Mouse (Mus musculus): ENCODE data around the gene Mtcl1. TPM values are rescaled to one million over a fixed set of nuclear protein-coding genes. Genes with fewer than 3 reads are reported as not detected.

The Mtcl1 gene
- polyA plus RNA-seq, 1 experiment from 2014 or later, result 10.4 TPM

DNA sequence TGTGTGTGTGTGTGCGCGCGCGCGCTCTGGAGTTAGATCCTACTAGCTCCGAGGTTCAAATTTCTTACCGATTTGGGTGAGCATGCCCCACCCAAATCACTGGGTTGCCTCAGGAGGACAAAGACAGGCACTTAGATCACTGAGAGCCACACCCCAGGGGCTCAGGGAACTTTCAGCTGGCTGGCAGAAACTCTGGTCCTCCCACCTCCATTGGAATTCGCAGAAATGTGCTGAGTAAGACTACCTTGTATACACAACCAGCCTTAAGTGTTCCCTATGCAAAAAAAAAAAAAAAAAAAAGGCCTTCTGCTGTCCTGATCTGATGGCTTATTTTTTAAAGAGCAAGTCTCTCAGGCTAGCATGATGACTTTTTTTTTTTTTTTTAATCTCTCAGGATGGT is 30.1 kb downstream of the Mtcl1 start:
- no peak for ATAC-seq (ENCODE audit: borderline replicate concordance, extremely low read depth, low FRiP score, low TSS enrichment)
- Histone ChIP-seq H3K4me2 (no peak overlapping the region), H3K9ac (no peak overlapping the region), H3K27me3 (no peaks in the 10 kb centered on the region), H3K4me3 (no peak overlapping the region), H3K27ac (peak overlapping the region; percentile 25; the same call in 1 of the 2 replicates), H3K4me1 (peaks cover 34% of the 10 kb centered on the region), H3K36me3 (peaks cover 9% of the 10 kb centered on the region; the same call in 1 of the 2 replicates), H3K9me3 (no peaks in the 10 kb centered on the region)
- WGBS, result 48% methylated on average over 8 of the region's 8 CpGs

- H3K4me1 ChIP-seq, result peaks cover 35% of the 10 kb centered on the region
- H3K4me2 ChIP-seq, result no peak overlapping the region
- no peak overlapping the region for H3K4me3 ChIP-seq
- WGBS, result 27% methylated on average over 4 of the region's 4 CpGs
- H3K9ac ChIP-seq, result no peak overlapping the region
- H3K36me3 ChIP-seq, result no peaks in the 10 kb centered on the region
- no peaks in the 10 kb centered on the region for H3K9me3 ChIP-seq
- 0 out of 2 replicates have a peak overlapping the region, but pooled peaks have one; percentile 25 for H3K27ac ChIP-seq
- ATAC-seq (ENCODE audit: borderline replicate concordance, extremely low read depth, low FRiP score, low TSS enrichment), result no peak
- no peaks in the 10 kb centered on the region for H3K27me3 ChIP-seq
Measured at GRCm38 (mm10) chr17:66417748-66418147, 31.8 kb downstream of the Mtcl1 start.

GRCm38 (mm10) chr17:66417329-66417728 is 32.2 kb downstream of the Mtcl1 start:
- no peaks in the 10 kb centered on the region for H3K27me3 ChIP-seq
- peaks cover 39% of the 10 kb centered on the region for H3K4me1 ChIP-seq
- no peaks in the 10 kb centered on the region for H3K36me3 ChIP-seq
- no peaks in the 10 kb centered on the region for H3K9me3 ChIP-seq
- no peak overlapping the region for H3K9ac ChIP-seq
- 44% methylated on average over 5 of the region's 5 CpGs for whole genome bisulfite sequencing
- 0 out of 2 replicates have a peak overlapping the region, but pooled peaks have one; percentile 25 for H3K27ac ChIP-seq
- peak overlapping the region; percentile 16; the same call in 1 of the 2 replicates for H3K4me3 ChIP-seq
- no peak for ATAC-seq (ENCODE audit: borderline replicate concordance, extremely low read depth, low FRiP score, low TSS enrichment)
- H3K4me2 ChIP-seq, result peak overlapping the region; percentile 41

DNA sequence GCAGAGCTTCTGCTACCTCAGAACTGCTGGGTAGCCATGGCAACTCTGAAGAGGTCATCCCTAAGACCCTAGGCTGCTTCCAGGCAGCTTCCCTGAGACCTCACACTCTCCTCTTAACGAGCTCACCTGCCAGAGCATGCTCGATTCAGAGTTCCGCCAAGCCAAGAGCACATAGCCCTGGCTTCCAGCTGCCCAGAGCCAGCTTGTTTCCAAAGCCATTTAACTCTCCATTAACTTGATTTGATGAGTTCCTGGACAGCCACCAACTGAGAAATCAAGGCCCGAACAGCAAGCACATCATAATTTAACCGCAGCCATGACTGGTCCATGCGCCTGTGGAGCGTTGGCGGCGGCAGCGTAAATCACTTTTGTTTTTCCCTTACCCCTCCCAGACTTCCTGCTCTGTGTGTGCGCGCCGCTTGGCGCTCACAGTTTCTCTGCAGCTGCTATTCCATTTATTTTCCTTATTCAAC is 32.7 kb downstream of the Mtcl1 start:
- WGBS, result 13% methylated on average over 14 of the region's 14 CpGs
- Histone ChIP-seq H3K9ac (no peak overlapping the region), H3K36me3 (no peaks in the 10 kb centered on the region), H3K27me3 (no peaks in the 10 kb centered on the region), H3K4me3 (peak overlapping the region; percentile 16), H3K9me3 (no peaks in the 10 kb centered on the region), H3K4me1 (peaks cover 44% of the 10 kb centered on the region), H3K4me2 (peak overlapping the region; percentile 41), H3K27ac (no peak overlapping the region)
- peak; percentile 68; the same call in 1 of the 2 replicates for ATAC-seq (ENCODE audit: borderline replicate concordance, extremely low read depth, low FRiP score, low TSS enrichment)

DNA sequence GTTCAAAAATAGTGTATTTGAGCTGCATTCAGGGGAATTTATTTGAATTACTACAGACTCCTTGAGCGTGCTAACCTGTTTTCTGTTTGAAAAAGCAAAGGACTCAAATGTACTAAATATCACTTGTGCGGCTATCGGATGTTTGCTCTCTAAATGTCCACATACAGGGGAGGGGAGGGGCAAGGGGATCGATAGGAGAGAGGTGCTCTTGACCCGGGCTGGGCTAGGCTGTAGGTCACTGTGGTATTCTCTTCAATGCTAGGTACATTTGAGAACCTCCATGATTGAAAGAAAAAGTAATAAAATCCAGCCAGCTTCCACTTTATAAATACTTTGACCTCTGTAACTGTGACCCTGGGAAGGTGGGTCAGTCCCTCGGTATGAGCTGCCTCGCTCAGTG is 33.1 kb downstream of the Mtcl1 start:
- H3K27me3 ChIP-seq, result no peaks in the 10 kb centered on the region
- H3K27ac ChIP-seq, result no peak overlapping the region
- H3K9ac ChIP-seq, result no peak overlapping the region
- H3K36me3 ChIP-seq, result no peaks in the 10 kb centered on the region
- WGBS, result 34% methylated on average over 7 of the region's 7 CpGs
- H3K4me1 ChIP-seq, result peaks cover 44% of the 10 kb centered on the region
- no peaks in the 10 kb centered on the region for H3K9me3 ChIP-seq
- H3K4me3 ChIP-seq, result peak overlapping the region; percentile 16; the same call in 1 of the 2 replicates
- peak overlapping the region; percentile 41 for H3K4me2 ChIP-seq
- no peak for ATAC-seq (ENCODE audit: borderline replicate concordance, extremely low read depth, low FRiP score, low TSS enrichment)

GRCm38 (mm10) chr17:66414331-66414730 is 35.2 kb downstream of the Mtcl1 start:
- WGBS, result 83% methylated on average over 1 of the region's 1 CpGs
- no peaks in the 10 kb centered on the region for H3K36me3 ChIP-seq
- H3K4me2 ChIP-seq, result no peak overlapping the region
- no peak overlapping the region for H3K4me3 ChIP-seq
- no peak overlapping the region for H3K27ac ChIP-seq
- no peaks in the 10 kb centered on the region for H3K9me3 ChIP-seq
- ATAC-seq (ENCODE audit: borderline replicate concordance, extremely low read depth, low FRiP score, low TSS enrichment), result no peak
- H3K27me3 ChIP-seq, result no peaks in the 10 kb centered on the region
- no peak overlapping the region for H3K9ac ChIP-seq
- H3K4me1 ChIP-seq, result peaks cover 52% of the 10 kb centered on the region

DNA sequence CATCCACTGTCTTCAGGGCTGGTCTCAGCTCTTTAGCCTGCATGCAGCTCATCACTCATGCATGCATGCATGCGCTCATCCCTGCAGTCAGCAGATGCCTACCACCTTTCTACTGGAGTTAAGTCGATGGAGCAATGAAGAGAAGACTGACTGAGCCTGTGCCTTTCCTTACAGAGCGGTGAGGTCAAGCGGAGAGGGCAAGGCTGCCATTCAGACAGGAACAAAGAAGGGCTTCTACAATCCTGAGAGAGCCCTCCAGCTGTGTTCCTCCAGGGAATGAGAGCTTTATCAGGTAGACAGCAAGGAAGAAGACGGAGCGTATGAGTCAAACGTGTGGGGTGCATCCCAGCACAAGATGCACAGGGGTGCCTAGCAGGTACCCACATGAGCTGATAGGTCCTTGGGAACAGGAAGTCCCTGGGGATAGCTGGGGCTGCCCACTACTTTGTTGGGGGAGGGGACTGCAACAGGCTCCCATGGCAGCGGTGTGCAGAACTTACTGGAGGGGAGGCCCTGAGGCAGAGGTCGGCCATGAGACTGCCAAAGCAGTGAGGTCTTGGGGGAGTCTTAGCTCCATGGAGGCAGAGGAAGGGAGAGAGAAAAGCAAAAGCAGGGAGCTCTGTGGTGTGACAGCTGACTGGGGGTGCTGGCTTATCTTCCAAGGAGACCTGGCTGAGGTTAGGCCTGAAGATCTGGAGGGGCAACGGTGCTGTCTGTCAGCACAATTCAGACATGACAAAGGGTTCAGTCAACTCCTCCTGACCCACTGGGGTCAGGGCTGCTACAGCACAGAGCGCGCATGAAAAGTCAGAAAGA is 37.2 kb downstream of the Mtcl1 start:
- no peaks in the 10 kb centered on the region for H3K36me3 ChIP-seq
- no peak overlapping the region for H3K9ac ChIP-seq
- H3K4me1 ChIP-seq, result peaks cover 49% of the 10 kb centered on the region
- 60% methylated on average over 12 of the region's 12 CpGs for WGBS
- no peak overlapping the region for H3K4me3 ChIP-seq
- no peak for ATAC-seq (ENCODE audit: borderline replicate concordance, extremely low read depth, low FRiP score, low TSS enrichment)
- H3K9me3 ChIP-seq, result no peaks in the 10 kb centered on the region
- H3K4me2 ChIP-seq, result no peak overlapping the region
- H3K27me3 ChIP-seq, result no peaks in the 10 kb centered on the region
- H3K27ac ChIP-seq, result peak overlapping the region; percentile 7

GRCm38 (mm10) chr17:66410884-66411426 is 38.6 kb downstream of the Mtcl1 start:
- Histone ChIP-seq H3K4me2 (no peak overlapping the region), H3K9ac (no peak overlapping the region), H3K27ac (no peak overlapping the region), H3K4me1 (peaks cover 52% of the 10 kb centered on the region), H3K36me3 (no peaks in the 10 kb centered on the region), H3K27me3 (no peaks in the 10 kb centered on the region), H3K9me3 (no peaks in the 10 kb centered on the region), H3K4me3 (no peak overlapping the region)
- ATAC-seq (ENCODE audit: borderline replicate concordance, extremely low read depth, low FRiP score, low TSS enrichment), result no peak
- 90% methylated on average over 11 of the region's 11 CpGs for WGBS

DNA sequence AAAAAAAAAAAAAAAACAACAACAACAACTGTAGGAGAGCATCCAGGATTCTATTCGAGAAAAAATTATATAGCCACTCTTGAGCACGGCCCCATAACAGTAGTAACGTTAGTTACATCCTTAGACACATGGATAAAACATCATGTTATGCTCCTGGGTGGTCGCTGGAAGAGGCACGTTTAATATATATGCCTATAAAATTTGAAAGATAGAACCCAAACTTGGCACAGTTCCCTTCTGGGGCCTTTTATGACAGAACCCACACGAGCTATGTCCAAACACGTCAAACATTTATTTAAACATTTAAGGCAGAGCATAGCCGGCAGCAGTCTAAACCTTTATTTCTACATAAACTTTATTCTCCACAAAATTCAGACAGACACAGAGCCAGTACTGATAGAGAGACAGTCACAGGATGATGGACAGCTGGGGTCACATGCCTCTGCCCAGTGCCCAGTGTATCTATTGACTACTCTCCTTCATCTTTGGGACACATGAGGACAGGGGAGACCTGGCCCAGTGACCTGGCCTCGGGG is 40.4 kb downstream of the Mtcl1 start:
- no peak overlapping the region for H3K4me2 ChIP-seq
- no peak overlapping the region for H3K9ac ChIP-seq
- H3K27me3 ChIP-seq, result no peaks in the 10 kb centered on the region
- no peaks in the 10 kb centered on the region for H3K36me3 ChIP-seq
- peak overlapping the region; percentile 78 for H3K27ac ChIP-seq
- peak; percentile 58; the same call in 1 of the 2 replicates for ATAC-seq (ENCODE audit: borderline replicate concordance, extremely low read depth, low FRiP score, low TSS enrichment)
- 24% methylated on average over 9 of the region's 9 CpGs for WGBS
- no peak overlapping the region for H3K4me3 ChIP-seq
- no peaks in the 10 kb centered on the region for H3K9me3 ChIP-seq
- peaks cover 70% of the 10 kb centered on the region for H3K4me1 ChIP-seq

- Histone ChIP-seq H3K36me3 (no peaks in the 10 kb centered on the region), H3K9me3 (no peaks in the 10 kb centered on the region), H3K9ac (no peak overlapping the region), H3K4me1 (peaks cover 75% of the 10 kb centered on the region), H3K4me3 (no peak overlapping the region), H3K27me3 (no peaks in the 10 kb centered on the region), H3K4me2 (no peak overlapping the region), H3K27ac (peak overlapping the region; percentile 15; the same call in 1 of the 2 replicates)
- ATAC-seq (ENCODE audit: borderline replicate concordance, extremely low read depth, low FRiP score, low TSS enrichment), result no peak
- 79% methylated on average over 5 of the region's 5 CpGs for WGBS
Measured at GRCm38 (mm10) chr17:66408400-66408799, 41.1 kb downstream of the Mtcl1 start.

DNA sequence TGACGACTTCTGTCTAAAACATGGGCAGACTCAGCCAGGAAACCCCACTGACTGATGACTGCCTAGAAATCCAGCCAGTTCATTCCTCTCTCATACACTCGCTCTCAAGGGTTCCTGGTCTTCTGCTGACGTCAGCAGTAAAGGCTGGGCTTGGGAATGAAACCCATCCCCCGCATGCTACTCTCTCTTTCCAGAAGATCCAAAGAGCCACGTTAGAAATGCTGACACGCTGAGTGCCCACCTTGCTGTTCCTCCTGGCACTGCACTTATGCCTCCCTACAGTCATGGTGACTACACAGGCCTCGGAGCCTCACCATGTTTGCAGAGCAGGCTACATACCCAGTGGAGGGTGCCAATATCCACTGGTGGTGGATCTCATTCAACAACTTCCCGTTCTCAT is 41.7 kb downstream of the Mtcl1 start:
- Histone ChIP-seq H3K27ac (no peak overlapping the region; the same call in 1 of the 2 replicates), H3K4me2 (no peak overlapping the region), H3K9ac (no peak overlapping the region), H3K9me3 (no peaks in the 10 kb centered on the region), H3K27me3 (no peaks in the 10 kb centered on the region), H3K4me1 (peaks cover 80% of the 10 kb centered on the region), H3K36me3 (no peaks in the 10 kb centered on the region), H3K4me3 (no peak overlapping the region)
- no peak for ATAC-seq (ENCODE audit: borderline replicate concordance, extremely low read depth, low FRiP score, low TSS enrichment)
- 55% methylated on average over 8 of the region's 8 CpGs for WGBS

GRCm38 (mm10) chr17:66405601-66406000 is 43.9 kb downstream of the Mtcl1 start:
- Histone ChIP-seq H3K4me1 (peaks cover 81% of the 10 kb centered on the region), H3K4me2 (peak overlapping the region; percentile 52), H3K9me3 (no peaks in the 10 kb centered on the region), H3K36me3 (no peaks in the 10 kb centered on the region), H3K9ac (0 out of 2 replicates have a peak overlapping the region, but pooled peaks have one; percentile 0), H3K27ac (peak overlapping the region; percentile 93), H3K27me3 (no peaks in the 10 kb centered on the region), H3K4me3 (peak overlapping the region; percentile 20)
- 23% methylated on average over 7 of the region's 7 CpGs for WGBS
- ATAC-seq (ENCODE audit: borderline replicate concordance, extremely low read depth, low FRiP score, low TSS enrichment), result no peak
